Mouse (Mus musculus) megakaryocyte, embryonic 14.5 days (primary cell): ENCODE data around the gene Sft2d1.

Experiments
- FLI1 ChIP-seq: IDR thresholded peaks from 2 replicates; pipeline ENCODE4 v1.6.1; 2012; ENCODE audit warnings: low read length, inconsistent platforms, mixed read lengths
- GATA1 ChIP-seq: IDR thresholded peaks from 3 replicates; pipeline ENCODE4 v1.6.1; 2012; ENCODE audit warnings: mixed read lengths, low read length, inconsistent platforms, borderline replicate concordance

- no peak for TF ChIP-seq GATA1
- TF ChIP-seq FLI1 = no peak
These were observed 59.8 kb downstream of the Sft2d1 start for GRCm38 (mm10) chr17:8370634-8371229.
